Mouse (Mus musculus) thymus, postnatal 4 days (tissue): ENCODE results near the gene Hist1h3e.
"Not testable (repeated sequence)": the region's sequence is repeated elsewhere in the genome, so short reads cannot be mapped to it uniquely, and the experiment has no call there.

ENCODE experiments used
- DNase-seq: peaks from one replicate; pipeline ENCODE4 v3.0.0; 2021

The Hist1h3e gene

GRCm38 (mm10) chr13:23582219-23583056 lies 20.3 kb upstream of the Hist1h3e start:
- peak; percentile 26 for DNase-seq

- DNase-seq: peak; percentile 91
These were observed 19.4 kb upstream of the Hist1h3e start, which contains the start of gene Hist1h4d for GRCm38 (mm10) chr13:23581408-23582218. Hist1h4d (plus strand) TSS chr13:23581598.

- no peak for DNase-seq
These were observed 15.7 kb upstream of the Hist1h3e start for GRCm38 (mm10) chr13:23577835-23578234.

DNA sequence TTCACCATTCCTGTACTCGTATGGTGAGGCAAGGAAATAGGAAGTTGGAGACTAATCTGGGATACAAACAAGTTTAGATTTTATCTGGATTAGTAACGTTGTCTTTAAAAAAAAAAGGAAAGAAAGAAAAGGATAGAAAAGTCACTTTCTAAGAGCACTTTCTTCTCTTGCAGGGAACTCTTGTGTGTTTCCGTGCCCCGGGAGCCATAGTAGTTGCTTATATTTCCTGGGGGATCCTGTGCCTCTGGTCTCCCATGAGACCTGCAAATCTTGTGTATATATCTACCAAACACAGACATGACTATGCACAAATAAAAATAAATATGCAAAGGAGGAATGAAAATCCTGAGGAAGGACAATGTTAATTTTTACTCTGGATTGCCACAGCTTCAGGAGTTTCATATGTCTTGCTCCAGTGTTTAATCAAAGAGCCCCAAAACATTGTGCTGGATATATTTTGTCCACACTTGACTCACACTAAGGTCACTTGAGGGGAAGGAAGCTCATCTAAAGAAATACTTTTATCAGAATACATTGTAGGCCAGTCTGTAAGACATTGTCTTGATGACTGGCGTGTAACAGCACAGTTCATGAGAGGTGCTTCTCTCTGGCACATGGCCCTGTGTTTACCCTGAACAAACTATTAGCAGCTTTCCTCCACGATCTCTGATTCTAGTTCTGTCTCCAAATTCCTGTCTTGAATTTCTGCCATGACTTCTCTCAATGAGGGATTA lies 14.9 kb upstream of the Hist1h3e start:
- no peak for DNase-seq

- DNase-seq: no peak
These were observed 14.2 kb upstream of the Hist1h3e start for GRCm38 (mm10) chr13:23576351-23576881.

DNA sequence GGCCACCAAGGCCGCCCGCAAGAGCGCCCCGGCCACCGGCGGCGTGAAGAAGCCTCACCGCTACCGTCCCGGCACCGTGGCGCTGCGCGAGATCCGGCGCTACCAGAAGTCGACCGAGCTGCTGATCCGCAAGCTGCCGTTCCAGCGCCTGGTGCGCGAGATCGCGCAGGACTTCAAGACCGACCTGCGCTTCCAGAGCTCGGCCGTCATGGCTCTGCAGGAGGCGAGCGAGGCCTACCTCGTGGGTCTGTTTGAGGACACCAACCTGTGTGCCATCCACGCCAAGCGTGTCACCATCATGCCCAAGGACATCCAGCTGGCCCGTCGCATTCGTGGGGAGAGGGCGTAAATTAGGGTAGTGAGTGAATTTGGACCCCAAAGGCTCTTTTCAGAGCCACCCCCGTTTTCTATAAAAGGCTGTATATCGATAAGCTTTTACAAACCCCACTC lies 13.7 kb upstream of the Hist1h3e start:
- DNase-seq: peak; percentile 41

DNA sequence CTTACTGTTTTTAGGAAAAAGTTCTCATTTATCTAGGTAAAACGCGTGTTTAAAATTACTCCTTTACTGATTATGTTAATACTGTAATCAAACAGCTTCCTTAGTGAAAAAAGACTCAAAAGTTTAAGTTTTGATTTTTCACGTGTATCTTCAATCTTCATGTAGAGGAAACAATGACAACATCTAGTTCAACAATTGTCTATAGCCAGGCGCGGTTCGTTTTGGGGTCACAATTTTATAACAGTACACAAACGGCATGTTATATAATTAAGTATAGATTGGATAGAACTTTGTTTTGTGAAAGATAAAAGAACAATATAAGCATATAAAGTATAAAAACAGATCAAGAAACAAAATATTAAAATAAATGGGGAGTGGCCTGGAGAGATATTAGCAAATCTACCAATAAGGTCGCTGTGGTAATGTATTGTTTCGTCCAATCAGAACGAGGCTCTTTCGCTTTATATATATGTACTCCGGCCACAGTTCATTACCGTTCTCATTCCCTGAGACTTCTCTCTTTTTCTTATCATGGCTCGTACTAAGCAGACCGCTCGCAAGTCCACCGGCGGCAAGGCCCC lies 13.2 kb upstream of the Hist1h3e start, which contains the start of gene Hist1h3d:
Gene Hist1h3d (plus strand): TSS at position 493 of the 581 bp plus-strand sequence.
- DNase-seq: peak; percentile 40

DNA sequence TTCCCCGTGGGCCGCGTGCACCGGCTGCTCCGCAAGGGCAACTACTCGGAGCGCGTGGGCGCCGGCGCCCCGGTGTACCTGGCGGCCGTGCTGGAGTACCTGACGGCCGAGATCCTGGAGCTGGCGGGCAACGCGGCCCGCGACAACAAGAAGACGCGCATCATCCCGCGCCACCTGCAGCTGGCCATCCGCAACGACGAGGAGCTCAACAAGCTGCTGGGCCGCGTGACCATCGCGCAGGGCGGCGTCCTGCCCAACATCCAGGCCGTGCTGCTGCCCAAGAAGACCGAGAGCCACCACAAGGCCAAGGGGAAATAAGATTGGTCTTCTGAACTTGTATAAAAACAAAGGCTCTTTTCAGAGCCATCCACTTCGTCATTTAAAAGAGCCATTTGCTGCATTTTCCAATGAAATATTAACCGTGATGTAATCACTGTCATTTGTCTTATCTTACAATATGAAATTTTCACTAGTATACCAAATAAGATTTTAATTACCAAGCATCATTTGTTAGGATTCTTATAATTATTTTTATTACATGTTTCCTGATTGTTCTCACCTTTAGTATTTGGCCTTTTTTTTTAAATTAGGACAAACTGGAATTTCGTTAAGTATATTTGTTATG lies 12.5 kb upstream of the Hist1h3e start:
- not testable (repeated sequence) for DNase-seq

GRCm38 (mm10) chr13:23573898-23574524 lies 11.8 kb upstream of the Hist1h3e start, which contains the start of the genes Hist1h2bf and Hist1h2ad:
Hist1h2bf (minus strand) TSS chr13:23574196.
Hist1h2ad (plus strand) TSS chr13:23574381.
- DNase-seq: peak; percentile 85

GRCm38 (mm10) chr13:23573034-23573897 lies 11.1 kb upstream of the Hist1h3e start:
- peak; percentile 49 for DNase-seq

GRCm38 (mm10) chr13:23572218-23573033 lies 10.3 kb upstream of the Hist1h3e start:
- no peak for DNase-seq

DNA sequence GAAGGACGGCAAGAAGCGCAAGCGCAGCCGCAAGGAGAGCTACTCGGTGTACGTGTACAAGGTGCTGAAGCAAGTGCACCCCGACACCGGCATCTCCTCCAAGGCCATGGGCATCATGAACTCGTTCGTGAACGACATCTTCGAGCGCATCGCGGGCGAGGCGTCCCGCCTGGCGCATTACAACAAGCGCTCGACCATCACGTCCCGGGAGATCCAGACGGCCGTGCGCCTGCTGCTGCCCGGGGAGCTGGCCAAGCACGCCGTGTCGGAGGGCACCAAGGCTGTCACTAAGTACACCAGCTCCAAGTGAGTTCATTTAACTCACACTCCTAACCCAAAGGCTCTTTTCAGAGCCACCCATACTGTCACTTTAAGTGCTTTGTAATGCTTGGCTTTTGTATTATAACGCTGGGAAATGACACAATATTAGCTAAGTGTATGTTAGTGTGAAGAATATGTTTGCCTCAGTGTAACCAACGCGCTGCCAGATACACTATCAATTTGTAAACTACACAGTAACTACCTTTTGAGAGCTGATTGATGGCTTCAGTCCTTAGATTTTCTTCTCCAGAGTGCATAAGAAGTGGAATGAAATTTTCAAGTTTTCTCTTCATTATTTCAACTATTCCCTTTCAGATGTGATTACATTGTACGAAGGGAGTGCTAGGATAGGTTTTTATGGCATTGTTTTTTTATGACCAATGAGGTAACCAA lies 9.5 kb upstream of the Hist1h3e start:
- peak; percentile 30 for DNase-seq

- peak; percentile 79 for DNase-seq
These were observed 8.9 kb upstream of the Hist1h3e start, which contains the start of the genes Hist1h2ae and Hist1h2bg for GRCm38 (mm10) chr13:23571022-23571503. Hist1h2ae (minus strand) TSS chr13:23571220. Hist1h2bg (plus strand) TSS chr13:23571396.

DNA sequence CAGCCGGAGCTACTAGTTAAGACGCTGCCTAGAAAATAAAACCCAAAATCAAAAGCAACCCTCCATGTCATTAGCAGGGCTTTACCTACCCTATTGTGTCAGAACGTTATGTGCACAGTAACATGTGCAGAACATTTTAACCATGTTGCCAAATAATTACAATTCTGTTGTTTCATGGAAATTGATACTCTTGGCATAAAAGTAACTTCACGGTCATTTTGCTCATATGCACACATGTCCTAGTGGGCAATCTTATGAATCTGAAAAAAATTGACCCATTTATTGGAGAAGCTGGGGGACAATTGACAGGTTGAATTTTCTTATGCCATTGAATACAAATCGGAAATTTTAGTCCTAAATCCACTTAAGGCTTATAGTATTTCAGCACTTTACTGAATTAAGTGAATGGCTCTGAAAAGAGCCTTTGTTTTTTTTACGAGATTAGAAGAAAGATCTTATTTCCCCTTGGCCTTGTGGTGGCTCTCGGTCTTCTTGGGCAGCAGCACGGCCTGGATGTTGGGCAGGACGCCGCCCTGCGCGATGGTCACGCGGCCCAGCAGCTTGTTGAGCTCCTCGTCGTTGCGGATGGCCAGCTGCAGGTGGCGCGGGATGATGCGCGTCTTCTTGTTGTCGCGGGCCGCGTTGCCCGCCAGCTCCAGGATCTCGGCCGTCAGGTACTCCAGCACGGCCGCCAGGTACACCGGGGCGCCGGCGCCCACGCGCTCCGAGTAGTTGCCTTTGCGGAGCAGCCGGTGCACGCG lies 8.3 kb upstream of the Hist1h3e start:
- DNase-seq: not testable (repeated sequence)

DNA sequence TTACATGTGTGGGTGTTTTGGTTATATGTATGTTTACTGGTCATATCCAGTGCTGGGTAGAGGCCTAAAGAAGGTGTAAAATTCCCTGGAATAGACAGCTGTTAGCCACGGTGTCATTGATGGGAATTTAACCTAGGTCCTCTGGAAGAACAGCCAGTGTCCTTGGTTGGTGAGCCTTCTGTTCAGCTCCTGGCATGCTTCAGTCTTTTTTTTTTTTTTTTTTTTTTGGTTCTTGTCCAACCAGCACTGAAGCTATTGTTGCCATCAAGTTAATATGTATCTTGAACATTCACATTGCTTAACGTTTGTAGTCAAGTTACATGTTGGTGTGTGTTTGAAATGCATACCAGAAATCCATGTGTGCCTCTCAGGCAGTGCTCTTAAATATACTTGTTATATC lies 2.3 kb upstream of the Hist1h3e start:
- DNase-seq: no peak

GRCm38 (mm10) chr13:23562699-23563462 lies 712 bp upstream of the Hist1h3e start:
- peak; percentile 41 for DNase-seq

DNA sequence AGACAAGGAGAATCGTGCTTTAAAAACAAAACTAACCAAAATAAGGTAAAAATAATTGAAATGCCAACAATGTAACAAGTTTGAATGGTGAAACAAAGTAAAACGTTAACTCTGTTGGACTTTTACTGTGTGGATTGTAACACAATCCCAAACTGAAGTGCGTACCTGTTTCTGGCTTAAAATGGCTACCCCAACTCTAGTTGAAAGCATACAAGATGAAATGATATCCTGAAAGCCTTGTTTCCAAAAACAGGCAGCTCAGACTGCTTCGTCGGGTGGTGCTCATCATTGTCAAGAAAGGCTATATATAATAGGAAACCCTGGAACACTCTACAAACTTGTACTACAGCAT lies 662 bp downstream of the Hist1h3e start:
- DNase-seq: not testable (repeated sequence)
